Mouse (Mus musculus) liver, postnatal 0 days (tissue): Measurements from ENCODE around the gene Tmem184b.

Experiments used
- CTCF ChIP-seq: sonication (generic); IDR thresholded peaks from 2 replicates; pipeline ENCODE4 v1.5.1; 2016; ENCODE audit warnings: antibody characterized with exemption, low read depth
- EP300 ChIP-seq: IDR thresholded peaks from 2 replicates; pipeline ENCODE4 v1.6.1; 2016; ENCODE audit warnings: antibody characterized with exemption, low read depth, mild to moderate bottlenecking

DNA sequence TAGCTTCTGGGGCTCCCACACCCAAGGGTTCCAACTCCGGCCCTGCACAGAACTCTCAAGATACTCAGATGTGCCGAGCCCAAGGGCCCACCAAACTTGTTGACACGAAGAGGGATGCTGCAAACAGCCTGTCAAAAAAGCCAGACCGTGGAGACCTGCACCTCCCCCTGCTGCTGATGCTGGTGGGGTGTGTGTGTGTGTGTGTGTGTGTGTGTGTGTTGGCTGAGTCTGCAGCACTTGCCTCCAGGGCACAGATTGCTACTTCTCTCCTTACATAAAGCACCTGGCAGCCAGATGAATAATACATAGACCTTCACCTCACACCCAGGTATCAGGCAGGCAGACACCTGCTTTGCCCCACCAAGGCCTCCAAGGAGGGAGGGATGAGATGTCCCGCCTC, 1.2 kb downstream of the Tmem184b start:
- TF ChIP-seq CTCF: no peak
- TF ChIP-seq EP300: no peak
